Mouse (Mus musculus) liver, adult 2 months (tissue): ENCODE measurements around the gene Ngfr.

ENCODE experiments used
- CTCF ChIP-seq: fragments of 200-500 bp; IDR thresholded peaks from 2 replicates; pipeline ENCODE4 v1.5.1; 2011; ENCODE audit warnings: low read depth, low read length, control low read depth
- POLR2A ChIP-seq: fragments of 200-500 bp; IDR thresholded peaks from 2 replicates; pipeline ENCODE4 v1.6.1; 2011; ENCODE audit warnings: low read length, control low read depth; ENCODE audit not compliant: insufficient read depth; ENCODE audit errors: extremely low read depth

GRCm38 (mm10) chr11:95622426-95622825 is 34.9 kb upstream of the Ngfr start:
- TF ChIP-seq POLR2A (no peak), CTCF (no peak)
